Mouse (Mus musculus): ENCODE results near the gene Smim15. TPM values are rescaled to one million over a fixed set of nuclear protein-coding genes. Genes with fewer than 3 reads are reported as not detected.

Gene Smim15
- total RNA-seq (2021) = 10 to 100 TPM; 27.6 to 28.5 TPM
- long read RNA-seq, experiment 1, transcript Smim15-201 (3 exons, 1,918 nt) = major isoform, 35 of 43 reads
- long read RNA-seq, experiment 1, partial matches to known transcripts = 0 of 43 reads
- long read RNA-seq, experiment 1, other reads (novel, unspliced or antisense) = 1 of 43 reads
- long read RNA-seq, experiment 2, transcript Smim15-201 (3 exons, 1,918 nt) = major isoform, 31 of 41 reads
- long read RNA-seq, experiment 2, transcript Smim15-205 (3 exons, 2,097 nt) = minor isoform, 5 of 41 reads
- long read RNA-seq, experiment 2, partial matches to known transcripts = 0 of 41 reads
- long read RNA-seq, experiment 2, other reads (novel, unspliced or antisense) = 0 of 41 reads

DNA sequence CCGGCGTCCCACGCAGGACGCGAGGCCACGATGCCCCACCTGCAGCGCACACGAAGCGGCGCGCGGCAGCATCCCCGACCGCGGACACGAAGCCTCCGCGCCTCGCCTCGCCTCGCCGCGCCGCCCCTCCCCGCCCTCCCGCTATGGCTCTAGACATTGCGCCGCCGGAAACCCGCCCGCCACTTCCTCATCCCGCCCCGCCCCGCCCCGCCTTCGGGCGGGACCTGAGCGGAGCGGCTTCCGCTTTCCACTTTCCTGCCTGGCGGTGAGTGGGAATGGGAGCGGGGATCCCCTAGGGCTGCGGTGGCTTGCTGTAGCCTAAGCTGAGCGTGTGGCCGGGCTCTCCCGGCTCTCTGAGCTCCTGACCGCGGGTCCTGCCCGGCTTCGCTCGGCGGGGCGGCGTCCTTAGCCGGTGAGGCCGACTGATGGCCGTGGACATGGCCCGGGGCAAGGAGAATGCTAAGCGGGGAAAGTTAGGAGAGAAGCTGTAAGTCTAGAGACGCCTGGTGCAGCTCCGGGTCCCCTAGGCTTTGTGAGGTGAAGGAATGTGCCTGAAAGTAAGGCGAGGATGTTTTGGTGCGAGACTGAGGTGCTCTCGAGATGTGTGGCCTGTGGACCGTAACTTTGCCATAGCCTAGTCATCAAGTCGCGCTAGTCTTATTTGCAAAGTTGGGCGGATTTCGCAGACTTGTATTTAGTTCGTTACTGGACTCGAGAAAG lies at the start of gene Smim15:
Gene Smim15 (plus strand): TSS at position 225 of the 720 bp plus-strand sequence.
- peak; percentile 77 to 91 for DNase-seq (ENCODE audit: low spot score in 2 of 2)

DNA sequence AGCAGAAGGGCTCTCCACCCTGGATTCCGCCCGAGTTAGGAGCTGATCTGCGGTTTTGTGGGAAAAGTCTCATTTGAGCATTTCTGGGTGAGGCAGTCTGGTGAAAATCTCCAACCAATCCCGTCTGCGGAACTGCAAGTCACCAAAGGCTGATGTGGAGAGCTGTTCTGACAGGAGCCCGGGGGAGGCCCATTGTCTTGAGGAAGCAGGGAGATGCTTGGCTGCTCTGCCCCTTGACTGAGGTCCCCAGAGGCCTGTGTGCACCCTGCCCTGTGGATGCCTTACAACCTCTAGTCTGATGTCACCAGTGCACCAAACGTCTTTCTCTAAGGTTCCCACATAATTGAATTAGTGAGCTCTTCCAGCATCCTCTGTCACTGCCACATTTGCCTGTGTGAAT lies 49.0 kb upstream of the Smim15 start:
- no peak for DNase-seq (ENCODE audit: low spot score in 2 of 2)

DNA sequence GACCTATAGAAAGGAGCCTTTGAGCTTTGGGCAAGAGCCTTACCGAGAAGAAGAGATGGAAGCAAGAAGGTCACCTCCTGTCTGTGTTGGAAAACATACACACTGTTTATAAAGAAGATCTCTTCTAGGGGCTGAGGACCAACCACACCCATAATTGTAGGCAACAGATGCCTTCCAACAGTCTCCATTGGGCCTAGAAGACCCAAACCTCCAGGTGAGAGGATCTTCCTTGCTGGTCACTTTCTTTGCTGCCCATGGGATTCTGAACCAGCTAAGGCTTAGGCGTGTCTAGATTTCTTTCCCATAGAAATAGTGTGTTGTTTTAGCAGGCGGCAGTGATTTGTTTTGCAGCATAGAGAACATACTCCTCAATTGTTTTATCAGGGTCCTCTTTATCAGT lies 47.9 kb upstream of the Smim15 start:
- no peak for DNase-seq (ENCODE audit: low spot score in 2 of 2)

DNA sequence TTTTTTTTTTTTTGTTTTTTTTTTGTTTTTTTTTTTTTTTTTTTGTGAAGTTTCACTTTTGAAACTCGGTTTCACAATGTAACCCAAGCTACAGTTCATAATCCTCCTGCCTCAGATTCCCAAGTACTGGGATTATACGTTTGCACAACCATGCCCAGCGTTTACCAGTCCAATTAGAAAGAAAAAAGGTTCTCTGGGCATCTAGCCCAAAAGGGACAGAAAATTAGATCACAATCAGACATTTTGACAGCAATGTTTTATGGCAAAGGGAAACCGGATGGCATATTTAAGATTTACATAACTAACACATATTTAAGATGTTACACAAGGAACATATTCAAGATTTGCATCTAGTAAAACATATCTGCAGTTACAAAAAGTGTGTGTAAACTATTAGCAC lies 36.4 kb upstream of the Smim15 start:
- DNase-seq (ENCODE audit: low spot score in 2 of 2) = no peak

DNA sequence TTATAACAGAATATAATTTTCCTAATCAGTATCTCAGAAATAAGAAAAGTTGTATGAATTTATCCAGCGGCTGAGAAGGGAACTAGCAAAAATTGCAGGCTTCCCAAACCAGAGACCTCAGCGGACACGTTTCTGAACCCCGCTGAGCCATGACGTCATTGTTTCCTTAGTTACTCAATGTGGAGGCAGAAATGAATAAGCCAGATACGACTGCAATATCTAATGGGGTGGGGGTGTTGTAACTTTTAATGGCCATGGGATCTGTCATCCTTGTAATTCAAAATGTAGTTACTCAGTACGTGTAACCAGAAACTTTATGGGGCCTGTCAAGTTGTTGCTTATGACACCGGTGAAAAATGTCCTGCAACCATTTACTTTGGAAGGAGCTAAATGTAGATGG lies 31.1 kb upstream of the Smim15 start:
- no peak for DNase-seq (ENCODE audit: low spot score in 2 of 2)

DNA sequence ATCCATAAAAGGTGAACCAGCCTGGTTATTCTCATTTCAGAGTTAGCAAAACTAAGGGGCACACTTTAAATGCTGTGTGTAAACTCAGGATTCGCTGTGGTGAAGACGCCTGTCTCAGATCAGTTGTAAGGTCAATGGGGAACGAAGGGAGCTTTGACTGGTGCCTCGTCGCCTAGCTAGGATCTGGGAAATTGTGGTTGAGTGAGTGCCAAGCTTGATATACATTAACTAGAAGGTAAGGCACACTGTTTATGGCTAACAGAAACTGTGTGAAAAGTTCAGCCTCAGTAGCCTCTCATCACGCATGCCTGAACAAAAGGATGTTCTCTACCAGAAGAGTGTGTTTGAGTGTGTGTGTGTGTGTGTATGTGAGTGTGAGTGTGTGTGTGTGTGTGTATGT lies 30.4 kb upstream of the Smim15 start:
- no peak for DNase-seq (ENCODE audit: low spot score in 2 of 2)

DNA sequence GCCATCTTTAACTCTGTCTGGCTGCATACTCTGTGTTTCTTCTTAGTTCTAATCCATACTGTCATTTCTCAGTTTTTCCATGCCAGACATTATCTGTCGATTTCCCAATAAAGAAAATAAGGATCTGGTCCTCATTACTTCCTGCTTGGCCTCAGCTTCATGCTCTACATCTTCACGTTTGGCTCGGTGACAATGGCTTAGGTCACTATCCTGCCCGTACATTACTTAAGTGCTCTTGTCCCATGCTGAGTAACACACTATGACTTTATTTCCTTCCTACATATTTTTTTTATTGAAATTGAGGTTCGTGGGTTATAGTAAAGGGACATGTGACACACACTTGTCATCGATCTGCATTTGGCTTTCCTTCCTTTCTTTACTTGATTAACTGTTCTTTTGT lies 29.1 kb upstream of the Smim15 start:
- DNase-seq (ENCODE audit: low spot score in 2 of 2) = no peak

DNA sequence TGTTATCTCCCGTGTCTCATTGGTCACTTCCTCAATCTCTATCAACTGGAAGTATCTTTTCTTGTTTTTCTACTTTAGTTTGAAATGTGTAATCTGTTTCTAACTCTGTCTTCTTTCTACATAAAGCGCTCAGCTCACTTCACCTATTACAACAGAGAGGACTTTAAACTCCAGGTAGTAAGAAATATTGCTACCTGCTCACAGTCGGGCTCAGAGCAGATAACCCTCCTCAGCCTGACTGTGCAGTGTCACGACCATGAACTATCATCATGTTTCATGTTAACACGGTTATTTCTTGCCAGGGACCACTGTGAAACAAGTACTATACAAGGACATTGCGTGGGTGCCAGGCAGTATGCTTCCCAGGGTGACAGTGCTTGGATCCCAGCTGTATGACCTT lies 26.9 kb upstream of the Smim15 start:
- DNase-seq (ENCODE audit: low spot score in 2 of 2) = no peak

DNA sequence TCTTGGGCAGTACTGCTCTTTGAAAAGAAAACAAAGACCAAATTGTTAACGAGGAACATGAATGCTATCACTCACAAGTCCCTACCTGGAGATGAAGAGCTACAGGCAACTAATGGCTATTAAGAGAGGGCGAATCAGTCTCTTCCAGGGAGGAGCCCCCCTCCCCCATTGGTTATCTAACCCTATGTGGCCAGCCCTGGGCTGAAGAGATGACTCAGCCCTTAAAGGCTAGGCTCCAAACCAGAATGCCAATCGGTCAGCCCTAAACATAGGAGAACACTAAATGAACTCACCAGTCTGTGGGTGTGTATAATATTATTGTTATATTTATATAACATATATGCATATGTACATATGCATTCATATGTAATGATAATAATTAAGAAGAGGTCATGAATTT lies 18.4 kb upstream of the Smim15 start:
- no peak for DNase-seq (ENCODE audit: low spot score in 2 of 2)

DNA sequence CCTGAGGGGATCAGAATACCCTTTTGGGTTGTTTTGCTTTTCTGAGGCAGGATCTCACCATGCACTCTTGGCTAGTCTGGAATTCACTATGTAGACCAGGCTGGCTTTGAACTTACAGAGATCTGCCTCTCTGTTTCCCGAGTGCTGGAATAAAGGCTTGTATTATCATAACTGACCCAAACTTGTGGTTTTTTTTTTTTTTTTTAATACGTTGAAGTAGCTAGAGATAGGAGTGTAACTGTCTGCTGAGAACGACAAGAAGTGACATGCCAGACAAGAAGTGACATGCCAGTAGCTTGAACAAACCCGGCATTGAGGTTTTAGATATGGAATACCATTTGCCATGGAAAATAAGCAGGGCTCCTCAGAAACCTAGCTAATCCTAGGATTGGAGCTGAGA lies 11.5 kb upstream of the Smim15 start:
- DNase-seq (ENCODE audit: low spot score in 2 of 2) = no peak

DNA sequence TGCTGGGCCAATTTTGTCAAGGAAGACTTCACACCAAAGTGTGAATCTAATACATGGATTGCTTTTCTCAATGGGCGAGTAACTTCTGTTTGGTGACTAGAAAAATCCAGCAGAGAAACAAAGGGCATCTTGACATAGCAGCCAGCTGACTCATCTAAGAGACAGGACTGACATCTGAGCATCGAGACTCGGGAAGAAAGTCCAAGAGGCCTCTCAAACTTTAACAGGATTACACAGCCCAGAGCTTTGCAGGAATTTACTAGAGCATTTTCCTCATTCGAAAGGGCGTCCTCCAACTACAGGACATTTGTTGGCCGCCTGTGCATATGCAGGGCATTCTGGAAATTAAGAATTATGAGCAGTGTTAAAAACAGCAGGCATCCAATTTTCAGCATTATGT lies 4.9 kb upstream of the Smim15 start:
- DNase-seq (ENCODE audit: low spot score in 2 of 2) = no peak

DNA sequence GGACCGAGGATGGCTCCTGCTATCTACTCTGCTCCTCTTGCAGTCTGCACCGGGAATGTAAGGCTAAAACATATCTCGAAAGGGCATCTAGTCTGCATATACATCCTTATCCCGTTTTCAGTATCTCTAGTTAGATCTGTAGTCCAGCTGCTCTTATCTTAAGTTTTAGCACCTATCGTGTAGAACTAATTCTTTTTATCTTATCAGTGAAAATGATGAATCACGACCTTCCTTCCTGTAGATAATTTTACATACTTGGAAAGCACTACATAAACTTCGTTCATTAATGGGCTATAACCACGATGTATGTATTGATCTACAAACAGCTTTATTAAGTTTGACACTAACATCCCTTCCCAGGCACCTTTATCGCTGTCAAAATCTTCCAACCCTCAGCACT lies 4.3 kb upstream of the Smim15 start:
- no peak for DNase-seq (ENCODE audit: low spot score in 2 of 2)

DNA sequence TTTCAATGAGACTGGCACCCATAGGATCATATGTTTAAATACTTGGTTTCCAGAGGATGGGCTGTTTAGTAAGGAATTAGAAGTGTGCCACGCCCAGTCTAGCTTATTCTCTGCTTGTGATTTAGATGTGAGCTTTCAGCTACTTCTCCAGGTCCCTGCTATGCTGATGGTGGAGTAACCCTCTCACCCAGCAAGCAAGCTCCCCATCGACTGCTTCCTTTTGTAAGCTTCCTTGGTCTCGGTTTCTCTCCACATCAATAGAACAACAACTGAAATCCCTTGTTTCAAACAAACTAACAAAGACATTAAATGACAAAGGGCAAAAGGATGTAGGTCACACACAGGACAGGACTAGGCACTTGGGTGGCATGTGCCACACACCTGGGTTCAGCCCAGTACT lies 3.8 kb upstream of the Smim15 start:
- no peak for DNase-seq (ENCODE audit: low spot score in 2 of 2)

DNA sequence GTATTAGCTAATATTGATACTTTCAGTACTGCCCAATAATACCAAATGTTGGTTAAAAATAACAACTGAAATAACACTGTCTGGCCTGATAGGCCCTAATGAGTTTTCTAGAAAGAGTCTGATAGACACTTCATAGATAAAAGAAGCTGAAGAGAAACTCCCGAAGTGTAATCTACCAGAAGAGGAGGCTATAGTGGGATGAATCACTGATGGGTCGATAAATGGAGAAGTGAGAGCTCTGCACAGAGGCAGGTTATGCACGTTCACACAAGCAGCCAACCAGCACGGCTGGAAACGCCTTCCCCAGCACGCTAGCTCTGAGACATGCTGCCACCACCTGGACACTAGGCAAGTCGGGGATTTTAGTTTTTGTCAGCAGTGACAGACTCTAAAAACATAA lies 2.9 kb upstream of the Smim15 start:
- peak; percentile 28 to 54 for DNase-seq (ENCODE audit: low spot score in 2 of 2)

DNA sequence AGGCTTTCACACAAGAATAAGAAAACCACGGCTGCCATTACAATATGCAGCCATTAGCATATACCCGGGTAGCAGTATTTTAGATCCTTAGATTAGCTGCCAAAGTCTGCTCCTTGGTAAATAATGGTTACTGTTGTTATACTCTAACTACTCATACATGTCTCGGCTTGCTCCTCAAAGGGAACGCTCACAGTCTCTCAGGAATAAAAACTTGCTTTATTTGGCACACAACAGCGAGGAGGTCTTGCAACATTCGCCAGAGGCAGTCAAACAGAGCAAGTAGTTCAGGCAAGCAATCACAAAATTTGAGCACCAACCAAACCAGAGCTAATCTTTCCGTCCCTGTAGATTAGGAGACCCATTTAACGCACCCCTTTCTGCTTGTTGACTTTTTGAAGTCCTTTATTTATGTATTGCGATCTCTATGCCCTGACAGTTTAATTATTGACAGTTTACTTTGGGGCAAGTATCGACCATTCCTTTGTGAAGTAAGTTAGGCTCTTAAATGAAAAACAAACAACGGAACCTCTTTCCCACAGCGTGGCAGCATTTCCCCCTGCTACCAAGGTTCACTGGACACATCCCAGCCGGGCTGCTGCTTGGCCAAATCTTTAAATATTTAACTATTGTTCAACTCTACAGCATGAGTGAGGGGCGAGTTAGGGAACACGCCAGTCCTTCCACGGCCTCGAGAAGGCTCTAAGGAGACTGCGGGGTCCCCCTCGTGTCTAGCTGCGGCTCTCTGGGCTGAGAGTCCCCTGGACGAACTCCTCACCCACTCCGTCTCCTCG lies 620 bp upstream of the Smim15 start:
- DNase-seq (ENCODE audit: low spot score in 2 of 2) = peak in 1 of 2 experiments; percentile 13

DNA sequence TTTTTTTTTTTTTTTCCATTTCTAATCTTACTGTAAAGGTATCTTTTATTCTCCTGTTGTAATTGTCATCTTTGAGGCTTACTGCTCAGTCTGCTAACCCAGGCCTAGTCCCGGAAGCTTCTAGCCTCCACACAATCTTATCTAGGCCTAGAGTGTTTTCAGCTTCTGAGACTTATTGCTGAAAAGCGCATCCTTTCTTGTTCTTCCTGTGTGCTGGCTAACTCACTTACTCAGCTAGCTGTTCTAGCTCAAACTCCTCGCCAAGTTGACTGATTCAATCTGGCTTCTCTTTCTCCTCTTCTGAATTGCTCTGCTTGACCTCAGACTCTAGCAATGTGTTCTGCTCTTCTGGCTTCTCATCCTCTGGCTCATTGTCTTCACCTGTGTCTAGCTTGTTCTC lies 1.4 kb downstream of the Smim15 start:
- DNase-seq (ENCODE audit: low spot score in 2 of 2) = no peak

DNA sequence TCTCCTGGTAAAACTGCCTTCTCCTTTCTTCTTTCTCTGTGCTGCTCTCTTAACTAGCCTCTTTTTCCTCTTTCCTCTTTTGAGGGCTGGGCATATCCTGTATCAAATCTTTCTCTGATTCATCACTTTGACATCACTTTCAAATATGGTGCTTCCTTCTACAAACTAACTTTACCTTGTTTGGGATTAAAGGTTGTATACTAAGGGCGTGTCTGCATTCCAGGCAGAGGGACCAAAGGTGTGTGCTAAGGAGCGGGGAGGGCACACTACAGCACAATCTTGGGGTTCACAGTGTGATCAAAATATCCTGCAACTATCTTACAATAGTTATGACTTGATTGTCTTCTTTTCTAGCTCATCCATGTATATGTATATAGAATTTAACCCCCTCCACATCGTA lies 1.8 kb downstream of the Smim15 start:
- no peak for DNase-seq (ENCODE audit: low spot score in 2 of 2)

DNA sequence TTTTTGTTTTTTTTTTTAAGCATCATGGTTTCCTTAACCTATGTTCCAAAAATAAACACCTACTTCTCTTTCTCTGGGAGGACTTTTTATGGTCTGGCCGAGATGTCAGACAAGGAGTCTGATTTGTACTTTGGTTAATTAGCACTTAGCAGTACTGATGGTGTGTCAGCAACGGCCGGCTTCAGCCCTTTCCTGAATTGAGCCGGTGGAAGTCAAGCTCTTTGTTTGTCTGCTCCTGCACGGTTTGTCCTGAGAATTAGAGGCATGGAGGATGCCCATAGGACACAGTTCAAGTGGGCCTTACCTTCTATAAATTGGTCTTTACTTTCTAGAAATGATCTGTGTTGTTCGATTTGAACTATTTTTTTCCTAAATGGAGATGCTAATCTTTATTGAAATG lies 2.6 kb downstream of the Smim15 start:
- DNase-seq (ENCODE audit: low spot score in 2 of 2) = no peak

DNA sequence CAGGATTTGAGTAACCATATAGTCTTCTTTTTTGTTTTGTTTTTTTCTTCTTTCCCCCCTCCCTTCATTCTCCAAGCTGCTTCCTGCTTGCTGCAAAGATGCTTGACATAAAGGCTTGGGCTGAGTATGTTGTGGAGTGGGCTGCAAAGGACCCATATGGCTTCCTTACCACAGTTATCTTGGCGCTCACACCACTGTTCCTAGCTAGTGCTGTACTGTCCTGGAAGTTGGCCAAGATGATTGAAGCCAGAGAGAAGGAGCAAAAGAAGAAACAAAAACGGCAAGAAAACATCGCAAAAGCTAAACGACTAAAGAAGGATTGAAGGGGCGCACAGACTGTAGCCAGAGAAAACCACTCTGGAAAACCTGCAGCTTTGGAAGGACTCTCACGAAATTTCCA lies 3.1 kb downstream of the Smim15 start:
- DNase-seq (ENCODE audit: low spot score in 2 of 2) = no peak

DNA sequence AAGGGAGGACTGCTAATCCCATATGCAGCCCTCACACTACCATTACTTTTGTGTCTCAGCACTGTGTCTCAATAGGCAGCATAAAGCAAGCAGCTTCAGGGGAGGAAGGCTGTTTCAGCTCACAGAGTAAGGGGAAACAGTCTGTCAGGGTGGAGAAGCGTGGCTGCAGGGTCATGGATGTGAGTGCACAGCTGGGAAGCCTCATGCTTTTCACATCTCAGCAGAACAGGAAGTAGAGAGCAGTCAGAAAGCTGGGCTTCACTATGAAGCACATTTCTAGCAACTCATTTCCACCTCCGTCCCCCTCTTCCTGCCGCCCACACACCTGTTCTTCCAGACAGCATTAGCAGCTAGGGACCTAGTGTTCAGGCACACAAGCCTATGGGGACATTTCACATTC lies 12.7 kb downstream of the Smim15 start:
- DNase-seq (ENCODE audit: low spot score in 2 of 2) = no peak

DNA sequence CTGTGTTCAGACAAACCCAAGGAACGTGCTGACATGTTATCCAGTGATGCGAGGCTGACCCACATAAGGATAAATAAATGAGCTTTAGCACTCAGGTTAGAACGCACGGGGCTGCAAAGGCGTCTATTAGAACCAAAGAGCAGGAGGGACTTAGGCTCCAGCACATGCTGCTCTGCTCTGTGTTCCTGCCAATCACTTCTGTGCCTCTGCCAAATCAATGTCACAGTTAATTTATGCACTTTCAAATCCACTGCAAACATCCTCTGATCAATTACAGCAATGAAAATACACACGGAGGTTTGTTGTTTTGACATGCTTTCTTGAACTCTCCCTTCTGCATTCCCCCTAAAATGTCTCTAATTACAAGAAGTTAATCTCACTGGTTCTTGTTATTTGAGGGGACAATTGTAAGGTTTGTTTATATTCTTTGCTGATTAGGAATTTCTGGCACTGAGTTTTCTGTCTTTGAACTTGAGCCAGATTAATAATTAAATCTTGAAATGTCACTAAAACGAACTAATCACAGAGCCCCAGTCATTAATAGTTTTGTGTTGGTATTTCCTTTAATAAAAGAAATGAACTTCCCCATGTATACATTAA lies 16.1 kb downstream of the Smim15 start:
- DNase-seq (ENCODE audit: low spot score in 2 of 2) = no peak

Measured in gastrocnemius, postnatal 4 days (tissue).